Mouse (Mus musculus) lung, postnatal 0 days (tissue): ENCODE data around the gene Ecsit.

Source experiments
- CTCF ChIP-seq: IDR thresholded peaks from 2 replicates; pipeline ENCODE4 v1.5.1; 2016; ENCODE audit warnings: antibody characterized with exemption, mild to moderate bottlenecking
- EP300 ChIP-seq: IDR thresholded peaks from 2 replicates; pipeline ENCODE4 v1.6.1; 2016; ENCODE audit warnings: antibody characterized with exemption, mild to moderate bottlenecking, control low read depth

- TF ChIP-seq EP300 (no peak), CTCF (no peak)
These were observed 20.9 kb downstream of the Ecsit start for GRCm38 (mm10) chr9:22064341-22064740.
